Mouse (Mus musculus) ZHBTc4 (cell line): ENCODE results near the gene Cept1.

Source experiments
- DNase-seq: peaks from one replicate; pipeline ENCODE4 v3.0.0-alpha.2; 2011; ENCODE audit warnings: low read depth, low spot score

Cept1 gene

DNA sequence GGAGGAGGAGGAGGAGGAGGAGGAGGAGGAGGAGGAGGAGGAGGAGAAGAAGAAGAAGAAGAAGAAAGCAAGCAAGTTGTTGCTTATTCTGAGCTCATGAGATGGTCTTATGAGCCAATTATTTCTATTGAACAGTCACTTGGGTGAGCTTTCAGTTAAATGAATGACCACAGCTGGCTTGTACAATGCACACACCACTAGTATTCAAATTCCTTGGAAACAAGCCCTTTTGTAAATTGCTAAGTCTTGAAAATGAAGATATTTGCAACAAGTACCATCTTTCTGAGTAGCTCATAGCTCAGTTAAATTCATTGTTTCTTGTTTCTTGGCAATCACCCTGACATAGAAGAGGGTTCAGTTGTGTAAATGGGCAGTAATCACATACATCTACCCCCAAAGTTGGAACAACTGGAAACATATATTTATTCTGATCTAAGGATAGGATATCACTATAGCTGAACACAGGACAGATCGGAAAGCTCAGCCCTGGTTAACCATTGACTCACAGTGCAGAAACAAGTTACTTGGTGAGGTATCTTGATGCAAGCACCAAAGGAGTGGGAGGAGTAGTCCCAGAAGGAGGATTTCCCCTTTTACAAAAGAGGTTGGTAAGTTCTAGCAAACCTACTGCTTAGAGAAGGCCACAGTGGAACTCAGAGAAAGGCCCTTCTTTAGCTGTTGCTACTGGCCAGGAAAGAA, 52.1 kb downstream of the Cept1 start:
- DNase-seq = no peak

- DNase-seq = no peak
These were observed 53.1 kb downstream of the Cept1 start for GRCm38 (mm10) chr3:106494417-106494950.

- DNase-seq = no peak
These were observed 53.7 kb downstream of the Cept1 start for GRCm38 (mm10) chr3:106493882-106494281.

GRCm38 (mm10) chr3:106493202-106493601, 54.4 kb downstream of the Cept1 start:
- no peak for DNase-seq

DNA sequence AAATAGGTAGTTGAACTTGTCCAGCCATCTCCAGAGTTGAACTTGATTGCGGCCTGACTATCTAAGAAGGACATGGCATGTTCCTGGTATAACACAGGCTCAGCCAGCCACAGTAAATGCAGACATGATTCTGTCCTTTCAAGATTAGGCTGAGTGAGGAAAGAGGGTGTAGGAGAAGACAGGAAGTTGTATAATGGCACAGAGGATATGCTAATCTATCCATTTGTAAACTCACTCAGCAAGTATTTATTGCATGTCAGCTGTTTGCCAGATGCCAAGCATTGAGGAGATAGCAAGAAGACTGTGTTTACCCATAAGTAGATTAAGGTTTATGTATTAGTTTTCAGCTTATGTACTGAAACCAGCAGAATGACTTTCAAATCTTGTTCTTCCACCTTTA, 54.9 kb downstream of the Cept1 start:
- no peak for DNase-seq

GRCm38 (mm10) chr3:106490239-106490638, 57.4 kb downstream of the Cept1 start:
- no peak for DNase-seq

GRCm38 (mm10) chr3:106487551-106487950, 60.1 kb downstream of the Cept1 start:
- no peak for DNase-seq

GRCm38 (mm10) chr3:106485810-106486209, 61.8 kb downstream of the Cept1 start:
- DNase-seq = no peak

- DNase-seq = no peak
These were observed 62.7 kb downstream of the Cept1 start for GRCm38 (mm10) chr3:106484861-106485260.

DNA sequence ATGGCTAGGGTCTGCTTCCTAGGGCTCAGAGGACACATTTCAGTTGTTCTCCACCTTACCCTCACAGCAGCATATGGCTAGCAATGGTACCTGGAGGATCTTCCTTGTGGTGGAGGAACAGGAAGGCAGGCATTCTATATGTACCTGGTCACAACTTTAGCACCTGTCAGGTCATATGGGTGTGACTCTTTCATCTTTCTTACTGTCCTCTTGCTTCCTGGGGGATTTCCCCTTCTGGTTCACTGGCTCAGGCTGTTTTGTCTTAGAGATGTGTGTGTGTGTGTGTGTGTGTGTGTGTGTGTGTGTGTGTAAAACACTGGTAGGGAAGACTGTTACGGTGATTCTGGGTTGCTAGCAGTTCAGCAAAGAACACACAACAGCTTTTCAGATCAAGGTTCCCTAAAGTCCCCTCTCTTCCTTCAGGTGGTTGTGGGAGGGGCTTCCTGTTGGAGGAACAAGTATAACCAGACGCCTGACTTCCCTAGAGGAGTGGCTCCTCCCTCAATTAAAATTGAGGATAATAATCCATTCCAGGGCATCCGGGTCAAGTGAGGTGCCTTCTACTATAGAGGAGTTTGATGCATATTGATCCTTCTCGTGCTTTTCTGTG, 63.7 kb downstream of the Cept1 start:
- DNase-seq = no peak

GRCm38 (mm10) chr3:106483297-106483696, 64.3 kb downstream of the Cept1 start:
- no peak for DNase-seq

DNA sequence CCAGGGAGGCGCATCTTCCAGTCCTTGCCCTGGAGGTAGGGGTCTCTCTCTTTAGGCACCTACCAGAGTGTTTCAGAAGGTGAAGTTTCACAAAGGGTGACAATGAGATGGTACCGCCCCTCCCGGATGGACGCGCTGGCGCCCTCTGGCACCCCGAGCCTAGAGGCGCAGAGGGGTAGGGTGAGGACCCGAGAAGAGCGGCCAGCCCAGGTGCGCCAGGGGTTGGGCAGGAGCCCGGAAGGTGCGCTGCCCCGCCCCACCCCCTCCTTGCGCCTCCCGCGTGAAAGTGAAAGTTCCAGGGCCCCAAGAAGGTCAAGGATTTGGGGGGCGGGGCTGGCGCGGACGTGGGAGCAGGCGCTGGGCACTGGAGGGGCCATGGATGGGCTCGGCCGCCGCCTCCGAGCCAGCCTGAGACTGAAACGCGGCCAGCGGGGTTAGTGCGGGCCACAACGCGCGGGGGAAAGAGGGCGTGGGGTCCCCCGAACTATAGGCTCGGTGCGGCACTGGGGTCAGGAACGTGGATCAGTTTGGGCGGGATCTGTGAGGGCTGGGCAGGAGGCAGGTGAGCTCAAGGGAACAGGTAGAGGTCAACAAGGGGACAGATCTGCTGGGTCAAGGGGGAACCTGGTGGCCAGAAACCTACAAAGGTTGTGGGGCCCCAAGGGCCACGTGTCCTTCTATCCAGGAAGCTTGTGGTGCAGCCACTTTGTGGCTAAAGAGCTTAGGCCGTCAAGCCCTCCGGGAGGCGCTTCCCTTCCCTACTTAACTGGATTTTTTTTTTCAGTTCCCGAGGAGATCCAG, 65.1 kb downstream of the Cept1 start, which contains the start of gene Dennd2d:
Gene Dennd2d (plus strand): TSS at position 125 of the 801 bp plus-strand sequence.
- DNase-seq = peak; percentile 38

DNA sequence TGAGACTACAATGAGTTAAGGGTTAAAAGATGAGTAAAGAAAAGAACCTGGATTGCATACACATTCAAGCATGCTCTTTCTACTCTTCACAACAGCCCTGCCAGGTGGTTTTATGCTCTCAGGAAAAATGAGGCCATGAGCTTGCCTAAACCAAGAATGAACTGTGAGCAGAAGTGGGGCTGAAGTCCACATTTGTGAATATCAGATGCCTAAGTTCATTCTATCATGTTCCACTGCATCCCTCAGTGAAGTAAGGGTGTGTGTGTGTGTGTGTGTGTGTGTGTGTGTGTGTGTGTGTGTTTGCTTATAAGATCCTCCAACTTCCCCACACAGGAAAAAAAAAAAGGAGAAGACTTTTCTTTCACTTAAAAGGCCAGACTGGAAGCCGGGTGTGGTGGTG, 70.7 kb downstream of the Cept1 start:
- no peak for DNase-seq

GRCm38 (mm10) chr3:106474210-106474609, 73.4 kb downstream of the Cept1 start:
- no peak for DNase-seq

DNA sequence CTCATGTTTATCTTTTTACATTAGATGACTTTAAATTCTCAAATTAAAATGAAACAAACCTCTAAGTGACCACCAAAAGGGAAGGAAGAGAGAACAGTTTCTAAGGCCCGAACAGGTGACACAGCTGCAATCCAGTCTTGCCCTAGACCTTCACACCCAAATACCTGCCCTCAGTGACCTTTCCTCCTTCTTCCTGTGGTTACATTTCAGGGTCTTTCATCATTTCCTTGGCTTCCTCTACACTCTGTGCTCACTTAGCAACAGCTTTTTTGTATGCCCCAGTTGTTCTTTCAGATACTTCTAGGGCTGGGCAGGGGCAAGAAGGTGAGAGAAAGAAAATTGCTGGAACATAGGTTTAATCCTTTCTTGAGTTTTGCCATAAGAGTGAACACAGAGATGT, 82.9 kb downstream of the Cept1 start:
- no peak for DNase-seq

DNA sequence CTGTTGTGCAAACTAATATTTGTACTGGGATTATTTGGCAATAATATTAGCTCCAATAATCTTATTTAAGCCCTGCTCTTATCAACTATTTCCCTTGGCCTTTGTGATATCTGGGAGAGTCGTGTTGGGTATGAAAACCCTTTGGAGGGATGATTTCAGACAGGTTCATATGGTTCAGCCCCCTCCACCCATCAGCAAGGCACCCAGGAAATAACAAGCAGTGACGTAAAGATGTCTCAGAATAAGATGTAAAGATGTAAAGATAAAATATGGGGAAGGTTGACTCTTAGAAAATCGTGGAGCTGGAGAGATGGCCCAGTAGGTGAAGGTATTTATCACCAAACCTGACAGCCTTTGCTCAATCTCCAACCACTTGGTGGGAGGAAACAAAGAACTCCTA, 85.1 kb downstream of the Cept1 start:
- DNase-seq = no peak

GRCm38 (mm10) chr3:106462059-106462470, 85.5 kb downstream of the Cept1 start:
- no peak for DNase-seq

DNA sequence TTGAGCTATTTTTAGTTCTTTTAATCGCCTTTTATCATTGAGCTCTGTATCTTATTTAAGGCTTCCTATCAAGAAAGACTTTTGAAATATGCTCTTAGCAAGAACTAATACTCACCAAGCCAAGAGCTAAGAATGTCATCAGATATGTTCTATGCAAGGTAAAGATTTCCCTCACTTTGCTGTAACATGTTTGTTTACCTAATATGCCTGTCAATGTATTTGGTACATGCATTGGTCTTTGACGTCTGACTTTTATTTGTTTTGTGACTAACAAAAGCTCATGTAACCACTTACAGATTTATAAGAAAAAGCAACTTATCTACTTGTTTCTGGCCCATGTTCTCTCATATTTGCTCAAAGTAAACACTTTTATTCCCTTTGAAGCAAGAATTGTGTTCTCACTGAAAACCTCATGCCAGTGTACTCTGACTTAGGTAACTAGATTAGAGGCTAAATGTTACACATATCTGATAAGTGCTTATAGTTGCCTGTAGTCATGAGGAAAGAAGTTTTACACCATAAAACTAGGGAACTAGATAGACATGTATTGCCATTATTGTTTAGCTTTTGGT, 90.2 kb downstream of the Cept1 start:
- no peak for DNase-seq

- DNase-seq = no peak
These were observed 95.0 kb downstream of the Cept1 start for GRCm38 (mm10) chr3:106452616-106453015.
